Mouse (Mus musculus): ENCODE results near the gene Poln.

GRCm38 (mm10) chr5:34185791-34186190, 16.5 kb upstream of the Poln start:
- TF ChIP-seq EP300 (IDR thresholded peaks at IDR 0.05; ENCODE audit: low read depth) (no peak), CTCF (IDR thresholded peaks at IDR 0.05; ENCODE audit: low read depth) (no peak)

All from liver, embryonic 14.5 days (tissue).